Mouse (Mus musculus): ENCODE results near the gene Ewsr1.

- TF ChIP-seq CTCF (IDR thresholded peaks at IDR 0.05; ENCODE audit: borderline replicate concordance, insufficient read depth, low read length), result no peak
- no peak for TF ChIP-seq POLR2A (IDR thresholded peaks at IDR 0.05; ENCODE audit: low read depth, low read length)
Measured at GRCm38 (mm10) chr11:5037146-5037854, 61.8 kb downstream of the Ewsr1 start.

Measured in embryonic fibroblast, embryonic 13.5 days (primary cell).